Mouse (Mus musculus) ovary, adult 2 months (tissue): ENCODE measurements around the gene Ints13. TPM values are rescaled to one million over a fixed set of nuclear protein-coding genes. Genes with fewer than 3 reads are reported as not detected.

Source experiments
- polyA plus RNA-seq: library from polyadenylated mRNA; depleted of rRNA; stranded (reverse); fragments of >200 nt; gene quantifications from 2 replicates; pipeline ENCODE4 v1.2.3, GENCODE M21; 2012; rRNA removed

The Ints13 gene
- polyA plus RNA-seq = 13.7 and 14.3 TPM in 2 replicates

DNA sequence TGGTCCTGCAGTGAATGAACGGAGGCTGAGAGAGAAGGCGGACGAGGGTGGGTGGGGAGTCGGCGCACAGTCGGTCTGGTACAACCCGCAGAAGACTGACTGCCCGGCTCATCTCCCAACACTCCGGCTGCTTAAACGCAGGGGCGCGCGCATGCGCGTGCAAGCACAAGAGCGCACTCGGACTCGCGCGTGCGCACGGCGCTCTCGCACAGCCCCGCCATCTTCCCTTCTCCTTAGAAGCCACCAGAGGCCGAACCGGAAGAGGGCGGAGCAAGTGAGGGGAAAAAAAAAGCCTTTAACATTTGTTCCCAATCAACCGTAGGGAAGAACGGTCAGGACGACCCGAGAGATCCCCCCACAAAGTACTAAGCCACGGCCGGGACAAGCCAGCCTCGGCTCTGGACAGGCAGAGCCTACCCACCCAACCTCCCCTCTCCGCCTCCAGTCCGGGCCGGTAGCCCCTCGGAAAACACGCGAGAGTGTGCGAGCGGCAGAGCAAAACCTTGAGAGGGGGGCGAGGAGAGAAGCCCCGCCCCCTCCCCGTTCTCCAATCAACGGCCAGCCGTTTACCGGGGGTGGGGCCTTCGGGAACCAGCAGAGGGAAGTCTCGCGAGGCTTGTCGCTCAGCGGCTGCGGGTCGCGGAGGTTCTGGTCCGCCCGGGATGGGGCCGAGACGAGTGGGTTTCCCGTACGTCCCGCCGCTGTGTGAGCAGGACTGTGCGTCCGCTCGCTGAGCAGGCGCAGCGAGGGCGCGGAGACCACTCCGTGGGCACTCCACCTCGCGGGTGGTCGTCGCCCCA lies at the start of gene Ints13:
TSS of gene Ints13 (minus strand) at position 526 of the 800 bp plus-strand sequence.

GRCm38 (mm10) chr6:146576903-146577302 lies 732 bp downstream of the Ints13 start, which contains the start of gene Fgfr1op2:
TSS of gene Fgfr1op2 (plus strand) at chr6:146577203.

GRCm38 (mm10) chr6:146501866-146502804 lies 75.5 kb downstream of the Ints13 start, which contains the start of gene Itpr2:
TSS of gene Itpr2 (minus strand) at chr6:146502223.

Other genes starting within 250 kb of the Ints13 start
- gene Itpr2, start 75.6 kb downstream of the Ints13 start, polyA plus RNA-seq = 15.8 TPM in 2 replicates
- 83.7 and 114 TPM in 2 replicates for gene Fgfr1op2, start 632 bp downstream of the Ints13 start, polyA plus RNA-seq
- gene Med21, start 64.7 kb upstream of the Ints13 start, polyA plus RNA-seq = 17.0 and 17.3 TPM in 2 replicates
- gene Tm7sf3, start 65.0 kb upstream of the Ints13 start, polyA plus RNA-seq = 14.9 and 16.8 TPM in 2 replicates
- 2.6 and 4.1 TPM in 2 replicates for gene Stk38l, start 147.2 kb upstream of the Ints13 start, polyA plus RNA-seq
- 4.1 and 13.3 TPM in 2 replicates for gene Arntl2, start 218.2 kb upstream of the Ints13 start, polyA plus RNA-seq